Mouse (Mus musculus): ENCODE data around the gene S1pr5. TPM values are rescaled to one million over a fixed set of nuclear protein-coding genes. Genes with fewer than 3 reads are reported as not detected.

Gene S1pr5
- total and polyA plus RNA-seq, 3 experiments = 0.04 to 0.08 TPM; not detected in 1

- H3K9me3 ChIP-seq (replicated peaks; ENCODE audit: insufficient read depth, low read length) = no peaks in the 10 kb centered on the region
- peaks cover 3 to 19% of the 10 kb centered on the region in 2 experiments for H3K36me3 ChIP-seq (ENCODE audit: control insufficient read depth in 1 of 2, insufficient read depth in 2 of 2, low read length in 2 of 2)
- no peak for TF ChIP-seq ZKSCAN1 (IDR thresholded peaks at IDR 0.05; ENCODE audit: low read depth, low read length)
- no peak for TF ChIP-seq NRF1 (IDR thresholded peaks at IDR 0.05; ENCODE audit: insufficient read depth, low read depth, low read length, poor library complexity, severe bottlenecking)
- TF ChIP-seq MAX (IDR thresholded peaks at IDR 0.05; ENCODE audit: low read length) = no peak
- TF ChIP-seq NELFE (IDR thresholded peaks at IDR 0.05; ENCODE audit: low read depth, low read length) = no peak
- no peak for TF ChIP-seq ZMIZ1 (IDR thresholded peaks at IDR 0.05; ENCODE audit: low read depth, low read length)
- no peak for TF ChIP-seq HCFC1 (IDR thresholded peaks at IDR 0.05; ENCODE audit: low read depth, low read length)
- no peak for TF ChIP-seq MYB (IDR thresholded peaks at IDR 0.05; ENCODE audit: low read depth, low read length)
- TF ChIP-seq E2F4 (IDR thresholded peaks at IDR 0.05; ENCODE audit: borderline replicate concordance, low read depth, low read length) = no peak
- TF ChIP-seq POLR2A (IDR thresholded peaks at IDR 0.05; ENCODE audit: control insufficient read depth in 1 of 2, insufficient read depth in 1 of 2, low read depth in 1 of 2, low read length in 2 of 2, poor library complexity in 1 of 2) = no peak
- TF ChIP-seq GABPA (IDR thresholded peaks at IDR 0.05; ENCODE audit: low read depth, low read length) = no peak
- H3K9ac ChIP-seq (ENCODE audit: control insufficient read depth, low read depth, low read length, poor library complexity, severe bottlenecking) = no peak overlapping the region
- no peak overlapping the region for H3K4me3 ChIP-seq (ENCODE audit: control insufficient read depth in 1 of 2, insufficient read depth in 1 of 2, low read depth in 2 of 2, low read length in 2 of 2)
- H3K27me3 ChIP-seq (ENCODE audit: control insufficient read depth in 1 of 2, insufficient read depth in 2 of 2, low read length in 2 of 2) = no peaks in the 10 kb centered on the region
- H3K4me1 ChIP-seq (ENCODE audit: control insufficient read depth in 1 of 2, insufficient read depth in 2 of 2, low read length in 2 of 2) = peaks cover 5 to 8% of the 10 kb centered on the region in 2 experiments
- DNase-seq (ENCODE audit: low read depth, low spot score) = no peak
- no peaks in the 10 kb centered on the region for H3K79me2 ChIP-seq (ENCODE audit: control insufficient read depth, insufficient read depth, low read length, poor library complexity)
- H3K27ac ChIP-seq (ENCODE audit: control insufficient read depth, low read depth, low read length) = no peak overlapping the region
These were observed 49.3 kb downstream of the S1pr5 start for GRCm38 (mm10) chr9:21198960-21199359.

- H3K36me3 ChIP-seq (ENCODE audit: control insufficient read depth in 1 of 2, insufficient read depth in 2 of 2, low read length in 2 of 2) = peaks cover 3 to 20% of the 10 kb centered on the region in 2 experiments
- TF ChIP-seq RAD21 (IDR thresholded peaks at IDR 0.05; ENCODE audit: low read depth, low read length) (no peak), BHLHE40 (IDR thresholded peaks at IDR 0.05; ENCODE audit: borderline replicate concordance, low read depth, low read length) (no peak), MEF2A (IDR thresholded peaks at IDR 0.05; ENCODE audit: extremely low read depth, insufficient replicate concordance, low read depth, low read length, poor library complexity, severe bottlenecking) (no peak), MAZ (IDR thresholded peaks at IDR 0.05; ENCODE audit: low read depth, low read length) (no peak), POLR2A (IDR thresholded peaks at IDR 0.05; ENCODE audit: control insufficient read depth in 1 of 2, insufficient read depth in 1 of 2, low read depth in 1 of 2, low read length in 2 of 2, poor library complexity in 1 of 2) (no peak), ZKSCAN1 (IDR thresholded peaks at IDR 0.05; ENCODE audit: low read depth, low read length) (no peak), NRF1 (IDR thresholded peaks at IDR 0.05; ENCODE audit: insufficient read depth, low read depth, low read length, poor library complexity, severe bottlenecking) (no peak), MAFK (IDR thresholded peaks at IDR 0.05; ENCODE audit: borderline replicate concordance, low read depth, low read length) (no peak), ETS1 (IDR thresholded peaks at IDR 0.05; ENCODE audit: low read depth, low read length) (no peak), JUND (IDR thresholded peaks at IDR 0.05; ENCODE audit: low read depth, low read length) (no peak), POLR2AphosphoS5 (IDR thresholded peaks at IDR 0.05; ENCODE audit: borderline replicate concordance, low read depth, low read length) (no peak), KAT2A (conservative IDR thresholded peaks at IDR 0.05; ENCODE audit: low read depth, low read length) (no peak), TCF12 (IDR thresholded peaks at IDR 0.05; ENCODE audit: low read depth, low read length) (no peak), TBP (IDR thresholded peaks at IDR 0.05; ENCODE audit: low read depth, low read length) (no peak), MXI1 (IDR thresholded peaks at IDR 0.05; ENCODE audit: low read depth, low read length) (no peak), TAL1 (IDR thresholded peaks at IDR 0.05; ENCODE audit: low read length) (no peak), ZC3H11A (IDR thresholded peaks at IDR 0.05; ENCODE audit: low read depth, low read length) (no peak), MYC (IDR thresholded peaks at IDR 0.05; ENCODE audit: low read depth, low read length) (no peak)
- no peak for DNase-seq (ENCODE audit: low read depth, low spot score)
- no peak overlapping the region for H3K9ac ChIP-seq (ENCODE audit: control insufficient read depth, low read depth, low read length, poor library complexity, severe bottlenecking)
- no peak overlapping the region for H3K27ac ChIP-seq (ENCODE audit: control insufficient read depth, low read depth, low read length)
- peaks cover 5 to 8% of the 10 kb centered on the region in 2 experiments for H3K4me1 ChIP-seq (ENCODE audit: control insufficient read depth in 1 of 2, insufficient read depth in 2 of 2, low read length in 2 of 2)
- H3K4me3 ChIP-seq (ENCODE audit: control insufficient read depth in 1 of 2, insufficient read depth in 1 of 2, low read depth in 2 of 2, low read length in 2 of 2) = no peak overlapping the region
- H3K9me3 ChIP-seq (replicated peaks; ENCODE audit: insufficient read depth, low read length) = no peaks in the 10 kb centered on the region
- H3K27me3 ChIP-seq (ENCODE audit: control insufficient read depth in 1 of 2, insufficient read depth in 2 of 2, low read length in 2 of 2) = no peaks in the 10 kb centered on the region
- no peaks in the 10 kb centered on the region for H3K79me2 ChIP-seq (ENCODE audit: control insufficient read depth, insufficient read depth, low read length, poor library complexity)
These were observed 50.3 kb downstream of the S1pr5 start for GRCm38 (mm10) chr9:21197981-21198380.

Data from MEL (cell line).